ENCODE assay signal across 8 mouse cellular contexts in the genomic region with DNA sequence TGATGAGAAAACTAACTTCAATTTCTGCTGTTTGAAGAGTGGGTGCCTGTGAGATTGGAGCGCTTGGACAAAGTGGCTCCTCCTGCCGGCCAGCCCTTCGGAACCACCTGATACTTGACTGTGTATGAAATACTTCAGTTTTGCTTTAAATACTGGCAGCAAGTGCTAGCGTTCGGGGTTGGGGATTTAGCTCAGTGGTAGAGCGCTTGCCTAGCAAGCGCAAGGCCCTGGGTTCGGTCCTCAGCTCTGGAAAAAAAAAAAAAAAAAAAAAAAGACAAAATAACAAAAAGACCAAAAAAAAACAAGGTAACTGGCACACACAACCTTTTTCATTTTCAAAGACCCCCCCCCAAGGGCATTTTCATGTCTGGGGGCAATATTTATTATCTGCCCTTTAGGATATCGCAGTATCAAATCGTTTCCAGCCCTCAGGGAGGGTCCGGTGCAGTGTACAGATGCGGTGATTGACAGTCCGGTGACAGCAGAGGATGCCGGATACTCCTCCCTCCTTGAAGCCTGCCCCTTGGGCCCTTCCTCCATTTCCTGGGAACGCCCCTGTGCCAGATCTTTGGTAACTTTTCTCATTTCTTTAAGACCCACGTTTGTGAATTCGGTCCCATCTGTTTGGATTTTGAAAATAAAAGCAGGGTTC. TPM values are rescaled to one million over a fixed set of nuclear protein-coding genes. Genes with fewer than 3 reads are reported as not detected.
A peak's percentile ranks its signal among the peaks of the same experiment; 100 is the strongest.
DNase-seq lines count a peak whose midpoint lies in the region; ATAC-seq and TF ChIP-seq lines count a peak whose summit lies in the region.

No protein-coding gene starts in this region.

- intact Hi-C loops in heart, adult 2 months (cut with DNase I): no loop called here
- intact Hi-C loops in heart, postnatal 14 days (cut with DNase I): no loop called here

- no peak for TF ChIP-seq EP300 in heart, adult 2 months (IDR thresholded peaks at IDR 0.05; ENCODE audit: insufficient read depth, low read depth, low read length)
- TF ChIP-seq EP300 in ES-Bruce4 (IDR thresholded peaks at IDR 0.05; ENCODE audit: insufficient read depth, low read depth, low read length): no peak

- 0 out of 2 replicates have a peak, but pooled peaks cover 2% of the 10 kb centered on the region for H3K79me2 ChIP-seq in heart, adult 2 months (replicated peaks; ENCODE audit: control insufficient read depth, insufficient read depth, low read length)

- no peak overlapping the region for H3K9ac ChIP-seq in heart, adult 2 months (ENCODE audit: low read depth, low read length)
- H3K9ac ChIP-seq in ES-Bruce4 (ENCODE audit: low read depth, poor library complexity, severe bottlenecking): peak overlapping the region; percentile 61; the same call in 1 of the 2 replicates
- H3K9ac ChIP-seq in intestine, embryonic 15.5 days: no peak overlapping the region
- H3K9ac ChIP-seq in liver, embryonic 15.5 days: peak overlapping the region; percentile 80; the same call in 1 of the 2 replicates

- no peaks in the 10 kb centered on the region for H3K9me3 ChIP-seq in ES-Bruce4 (replicated peaks; ENCODE audit: control insufficient read depth, insufficient read depth, low read length, poor library complexity, severe bottlenecking)
- no peaks in the 10 kb centered on the region for H3K9me3 ChIP-seq in intestine, embryonic 15.5 days
- no peaks in the 10 kb centered on the region for H3K9me3 ChIP-seq in liver, embryonic 15.5 days (replicated peaks)

- peaks cover 3% of the 10 kb centered on the region for H3K4me1 ChIP-seq in heart, adult 2 months (ENCODE audit: control insufficient read depth, insufficient read depth, low read length)
- no peaks in the 10 kb centered on the region for H3K4me1 ChIP-seq in ES-Bruce4 (ENCODE audit: control insufficient read depth, insufficient read depth, low read length)
- H3K4me1 ChIP-seq in intestine, embryonic 15.5 days (replicated peaks): peaks cover 6% of the 10 kb centered on the region
- H3K4me1 ChIP-seq in liver, embryonic 15.5 days (replicated peaks): peaks cover 20% of the 10 kb centered on the region

- peak; percentile 50 for TF ChIP-seq CTCF in heart, adult 2 months (IDR thresholded peaks at IDR 0.05)
- no peak for TF ChIP-seq CTCF in ES-Bruce4 (IDR thresholded peaks at IDR 0.05; ENCODE audit: low read depth, low read length)

- no peak for TF ChIP-seq POLR2A in heart, adult 2 months (IDR thresholded peaks at IDR 0.05; ENCODE audit: insufficient read depth, low read depth, low read length)
- TF ChIP-seq POLR2A in ES-Bruce4 (IDR thresholded peaks at IDR 0.05; ENCODE audit: insufficient read depth, low read length): no peak

- no peaks in the 10 kb centered on the region for H3K36me3 ChIP-seq in heart, adult 2 months (ENCODE audit: control insufficient read depth, insufficient read depth, low read length)
- no peaks in the 10 kb centered on the region for H3K36me3 ChIP-seq in ES-Bruce4 (ENCODE audit: control insufficient read depth, insufficient read depth, low read length, poor library complexity, severe bottlenecking)
- H3K36me3 ChIP-seq in intestine, embryonic 15.5 days: peaks cover 4% of the 10 kb centered on the region; the same call in 1 of the 2 replicates
- peaks cover 18% of the 10 kb centered on the region for H3K36me3 ChIP-seq in liver, embryonic 15.5 days (replicated peaks)

- peak overlapping the region; percentile 97 for H3K27ac ChIP-seq in heart, adult 2 months
- no peak overlapping the region for H3K27ac ChIP-seq in ES-Bruce4 (ENCODE audit: insufficient read depth, low read length)
- no peak overlapping the region for H3K27ac ChIP-seq in intestine, embryonic 15.5 days
- H3K27ac ChIP-seq in liver, embryonic 15.5 days (replicated peaks): peak overlapping the region; percentile 71; the same call in 1 of the 2 replicates

- ATAC-seq in erythroblast, adult 5-6 weeks (replicated peaks; ENCODE audit: low FRiP score, poor library complexity, severe bottlenecking): peak; percentile 80
- peak; percentile 95 for ATAC-seq in intestine, embryonic 15.5 days
- ATAC-seq in liver, embryonic 15.5 days (ENCODE audit: insufficient read depth): peak; percentile 88

- H3K4me2 ChIP-seq in intestine, embryonic 15.5 days (replicated peaks): peak overlapping the region; percentile 61
- H3K4me2 ChIP-seq in liver, embryonic 15.5 days: peak overlapping the region; percentile 93

- 5% methylated on average over 17 of the region's 17 CpGs for WGBS in heart, adult 2 months
- WGBS in intestine, embryonic 15.5 days: 7% methylated on average over 17 of the region's 17 CpGs
- 7% methylated on average over 17 of the region's 17 CpGs for WGBS in liver, embryonic 15.5 days (ENCODE audit: insufficient replicate concordance)

- peak in 1 of 2 experiments; percentile 26 for DNase-seq in heart, adult 2 months
- no peak for DNase-seq in heart, postnatal 14 days
- DNase-seq in right cerebral cortex, postnatal 14 days: peak; percentile 65
- no peak for DNase-seq in urinary bladder, postnatal 14 days (ENCODE audit: low spot score)

- no peaks in the 10 kb centered on the region for H3K27me3 ChIP-seq in heart, adult 2 months (ENCODE audit: control insufficient read depth, insufficient read depth, low read length)
- H3K27me3 ChIP-seq in ES-Bruce4 (ENCODE audit: control insufficient read depth, insufficient read depth, low read length, poor library complexity, severe bottlenecking): no peaks in the 10 kb centered on the region
- H3K27me3 ChIP-seq in intestine, embryonic 15.5 days (replicated peaks): no peaks in the 10 kb centered on the region
- H3K27me3 ChIP-seq in liver, embryonic 15.5 days: 0 out of 2 replicates have a peak, but pooled peaks cover 4% of the 10 kb centered on the region

- peak overlapping the region; percentile 92 for H3K4me3 ChIP-seq in heart, adult 2 months
- peak overlapping the region; percentile 68 for H3K4me3 ChIP-seq in ES-Bruce4 (ENCODE audit: low read depth, low read length)
- peak overlapping the region; percentile 78 for H3K4me3 ChIP-seq in intestine, embryonic 15.5 days (replicated peaks)
- peak overlapping the region; percentile 91 for H3K4me3 ChIP-seq in liver, embryonic 15.5 days (replicated peaks)

RNA-seq across cellular contexts. Expression of gene LTO1, which starts 0.5 kb away (rescaled TPM):
- total RNA-seq in heart, adult 2 months (2021): 10 to 100 TPM; 12.5 to 13.1 TPM
- polyA plus RNA-seq in heart, adult 2 months (2012; rRNA removed): 12.1 and 15.7 TPM in 2 replicates
- 10 to 100 TPM; 14.0 to 14.3 TPM for total RNA-seq in heart, postnatal 14 days (2021)
- polyA plus RNA-seq in ES-Bruce4 (2011; ENCODE audit: insufficient read depth, insufficient read length, low read depth, missing spikeins): 21.5 and 30.7 TPM in 2 replicates
- 1.2 and 7.5 TPM in 2 replicates for total RNA-seq in erythroblast, adult 5-6 weeks (2015; ENCODE audit: low replicate concordance)
- 8.3 and 16.6 TPM in 2 replicates for total RNA-seq in erythroblast, adult 5-6 weeks (2017; ENCODE audit: low replicate concordance)
- polyA plus RNA-seq in intestine, embryonic 15.5 days (2015; fragmentation: Nextera tagmentation; extraction: Ambion mirVana): 24.1 and 25.2 TPM in 2 replicates
- polyA plus RNA-seq in liver, embryonic 15.5 days (2015; fragmentation: Nextera tagmentation; extraction: Ambion mirVana): 8.3 and 9.4 TPM in 2 replicates

RNA-seq across cellular contexts. Expression of gene Fgf15, which starts 18.1 kb away (rescaled TPM):
- total RNA-seq in heart, adult 2 months (2021): not detected
- not detected in 2 replicates for polyA plus RNA-seq in heart, adult 2 months (2012; rRNA removed)
- total RNA-seq in heart, postnatal 14 days (2021): not detected
- polyA plus RNA-seq in ES-Bruce4 (2011; ENCODE audit: insufficient read depth, insufficient read length, low read depth, missing spikeins): 3.1 and 3.3 TPM in 2 replicates
- total RNA-seq in erythroblast, adult 5-6 weeks (2015; ENCODE audit: low replicate concordance): not detected in 2 replicates
- not detected in 2 replicates for total RNA-seq in erythroblast, adult 5-6 weeks (2017; ENCODE audit: low replicate concordance)
- 0.23 TPM in 1 of 2 replicates, not detected in the other for polyA plus RNA-seq in intestine, embryonic 15.5 days (2015; fragmentation: Nextera tagmentation; extraction: Ambion mirVana)
- polyA plus RNA-seq in liver, embryonic 15.5 days (2015; fragmentation: Nextera tagmentation; extraction: Ambion mirVana): not detected in 2 replicates

RNA-seq across cellular contexts. Expression of gene Ccnd1, which starts 25.3 kb away (rescaled TPM):
- 10 to 100 TPM; 28.3 to 43.6 TPM for total RNA-seq in heart, adult 2 months (2021)
- 27.3 and 31.4 TPM in 2 replicates for polyA plus RNA-seq in heart, adult 2 months (2012; rRNA removed)
- total RNA-seq in heart, postnatal 14 days (2021): 10 to 100 TPM; 37.2 to 58.8 TPM
- 36.3 and 36.5 TPM in 2 replicates for polyA plus RNA-seq in ES-Bruce4 (2011; ENCODE audit: insufficient read depth, insufficient read length, low read depth, missing spikeins)
- 1.2 and 1.5 TPM in 2 replicates for total RNA-seq in erythroblast, adult 5-6 weeks (2015; ENCODE audit: low replicate concordance)
- 0.51 and 2.0 TPM in 2 replicates for total RNA-seq in erythroblast, adult 5-6 weeks (2017; ENCODE audit: low replicate concordance)
- 66.8 and 77.9 TPM in 2 replicates for polyA plus RNA-seq in intestine, embryonic 15.5 days (2015; fragmentation: Nextera tagmentation; extraction: Ambion mirVana)
- polyA plus RNA-seq in liver, embryonic 15.5 days (2015; fragmentation: Nextera tagmentation; extraction: Ambion mirVana): 21.6 and 24.5 TPM in 2 replicates

Comparison
In these comparisons a context has a peak if more than half of its experiments do, and no peak if none do; other contexts are left out.
1. H3K27ac ChIP-seq: peak in heart, adult 2 months (single experiment) and liver, embryonic 15.5 days (single experiment); none in ES-Bruce4 (single experiment) and intestine, embryonic 15.5 days (single experiment).
2. H3K9ac ChIP-seq: peak in ES-Bruce4 (single experiment) and liver, embryonic 15.5 days (single experiment); none in heart, adult 2 months (single experiment) and intestine, embryonic 15.5 days (single experiment).
3. Peak in every context shown above with its lines, with median percentiles within 50 percentile points of each other: H3K4me3 ChIP-seq and ATAC-seq.